Mouse (Mus musculus) E14TG2a.4 (cell line): Measurements from ENCODE around the gene Plk4.

ENCODE experiments used
- H3K27me3 ChIP-seq: 2 replicates; pipeline ENCODE4 v1.6.1; 2014; ENCODE audit warnings: low read length, control low read depth; ENCODE audit not compliant: insufficient read depth
- H3K36me3 ChIP-seq: 2 replicates; pipeline ENCODE4 v1.6.1; 2014; ENCODE audit warnings: low read length, control low read depth; ENCODE audit not compliant: insufficient read depth
- H3K4me1 ChIP-seq: replicated peaks from 2 replicates; pipeline ENCODE4 v1.6.1; 2014; ENCODE audit warnings: low read depth, low read length, control low read depth
- H3K4me3 ChIP-seq: replicated peaks from 2 replicates; pipeline ENCODE4 v1.5.1; 2014; ENCODE audit warnings: mild to moderate bottlenecking, low read length
- H3K9me3 ChIP-seq: 2 replicates; pipeline ENCODE4 v1.6.1; 2014; ENCODE audit warnings: low read length, control low read depth
- CTCF ChIP-seq: conservative IDR thresholded peaks from 2 replicates; pipeline ENCODE4 v1.5.1; 2014; ENCODE audit warnings: low read length
- NANOG ChIP-seq: IDR thresholded peaks from 2 replicates; pipeline ENCODE4 v1.6.1; 2014; ENCODE audit warnings: borderline replicate concordance, low read length, mixed read lengths
- POU5F1 ChIP-seq: IDR thresholded peaks from 2 replicates; pipeline ENCODE4 v1.6.1; 2014; ENCODE audit warnings: low read length, borderline replicate concordance

Plk4 gene

DNA sequence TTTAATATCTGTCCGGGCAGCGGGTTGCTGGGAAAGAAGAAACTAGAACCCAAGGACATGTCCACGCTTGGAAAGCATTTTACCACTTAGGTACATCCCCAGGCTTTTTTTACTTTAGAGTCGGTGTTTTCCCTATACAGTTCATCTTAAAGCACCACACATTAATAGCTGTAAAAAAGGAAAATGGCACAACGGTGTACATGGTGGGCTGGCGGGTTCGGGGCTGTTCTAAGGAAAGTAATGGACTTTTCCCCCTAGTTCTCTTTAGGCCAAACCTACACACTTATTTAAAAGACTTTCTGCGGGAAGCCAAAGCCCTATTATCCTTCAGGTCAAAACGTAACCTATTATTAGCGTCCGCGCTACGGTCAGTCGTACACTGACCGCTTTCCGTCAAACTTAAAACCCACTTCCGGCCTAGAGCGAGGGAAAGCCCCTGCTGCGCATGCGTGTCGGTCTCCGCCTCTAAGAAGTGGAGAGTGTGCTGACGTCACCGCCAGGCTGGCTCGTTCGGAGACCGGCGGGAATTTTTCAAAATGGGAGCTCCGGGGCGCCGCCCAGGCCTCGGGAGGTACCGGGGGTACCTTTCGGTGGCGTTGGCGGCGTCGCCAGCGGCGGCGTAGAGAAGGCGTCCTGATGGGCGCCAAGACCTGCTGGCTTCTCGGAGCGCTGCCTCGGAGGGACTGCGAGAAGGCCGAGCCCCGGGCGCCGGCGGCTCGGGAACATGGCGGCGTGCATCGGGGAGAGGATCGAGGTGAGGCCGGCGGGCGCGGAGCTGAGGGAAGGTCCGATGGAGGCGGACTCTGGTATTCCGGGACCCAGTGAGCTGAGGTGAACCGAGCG is at the start of gene Plk4:
Gene Plk4 (plus strand): TSS at position 490 of the 843 bp plus-strand sequence.
- Histone ChIP-seq H3K4me3 (peak within 1 kb of the TSS; percentile 96), H3K27me3 (no peaks in the 10 kb centered on the region), H3K36me3 (peaks cover 31% of the 10 kb centered on the region), H3K4me1 (peaks cover 24% of the 10 kb centered on the region), H3K9me3 (no peaks in the 10 kb centered on the region)
- TF ChIP-seq POU5F1 (no peak), CTCF (no peak), NANOG (no peak)

DNA sequence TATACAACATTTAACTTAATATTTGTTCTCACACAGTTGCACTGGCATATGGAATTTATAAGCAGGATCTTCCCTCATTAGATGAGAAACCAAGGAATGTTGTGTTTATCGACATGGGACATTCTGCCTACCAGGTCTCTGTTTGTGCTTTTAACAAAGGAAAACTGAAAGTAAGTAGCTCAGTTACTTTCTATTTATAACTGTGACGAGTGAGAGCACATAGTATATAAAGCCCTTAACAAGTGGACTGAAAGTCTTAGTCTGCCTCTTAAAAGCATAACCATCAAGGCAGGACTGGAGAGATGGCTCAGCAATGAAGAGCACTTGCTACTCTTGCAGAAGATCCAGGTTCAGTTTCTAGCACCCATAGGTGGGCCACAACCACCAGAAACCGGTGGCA is 39.1 kb upstream of the Plk4 start:
- H3K4me1 ChIP-seq: no peaks in the 10 kb centered on the region
- H3K9me3 ChIP-seq: no peaks in the 10 kb centered on the region
- H3K4me3 ChIP-seq: no peak overlapping the region
- H3K27me3 ChIP-seq: no peaks in the 10 kb centered on the region
- H3K36me3 ChIP-seq: no peaks in the 10 kb centered on the region
- TF ChIP-seq POU5F1 (no peak), CTCF (no peak), NANOG (no peak)

DNA sequence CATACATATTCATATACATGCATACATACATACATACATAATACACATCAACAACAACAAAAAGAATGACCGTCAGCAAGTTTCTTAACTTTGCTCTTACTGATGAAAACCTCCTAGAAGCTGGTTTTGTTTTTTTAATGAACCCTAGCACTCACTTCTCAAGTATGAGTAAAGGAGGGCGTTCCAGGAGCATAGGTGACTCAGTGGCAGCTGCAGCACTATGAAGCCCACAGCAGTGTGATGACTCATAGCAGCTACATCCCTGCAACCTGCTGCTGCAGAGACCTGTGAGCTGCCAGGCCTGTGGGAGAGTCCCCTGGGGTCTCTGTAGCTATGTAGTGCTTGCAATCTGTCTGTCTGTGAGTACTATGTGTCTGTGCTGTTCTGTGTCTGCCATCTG is 38.5 kb upstream of the Plk4 start:
- no peaks in the 10 kb centered on the region for H3K27me3 ChIP-seq
- no peaks in the 10 kb centered on the region for H3K4me1 ChIP-seq
- H3K36me3 ChIP-seq: no peaks in the 10 kb centered on the region
- H3K9me3 ChIP-seq: no peaks in the 10 kb centered on the region
- H3K4me3 ChIP-seq: no peak overlapping the region
- no peak for TF ChIP-seq POU5F1
- no peak for TF ChIP-seq NANOG
- no peak for TF ChIP-seq CTCF

DNA sequence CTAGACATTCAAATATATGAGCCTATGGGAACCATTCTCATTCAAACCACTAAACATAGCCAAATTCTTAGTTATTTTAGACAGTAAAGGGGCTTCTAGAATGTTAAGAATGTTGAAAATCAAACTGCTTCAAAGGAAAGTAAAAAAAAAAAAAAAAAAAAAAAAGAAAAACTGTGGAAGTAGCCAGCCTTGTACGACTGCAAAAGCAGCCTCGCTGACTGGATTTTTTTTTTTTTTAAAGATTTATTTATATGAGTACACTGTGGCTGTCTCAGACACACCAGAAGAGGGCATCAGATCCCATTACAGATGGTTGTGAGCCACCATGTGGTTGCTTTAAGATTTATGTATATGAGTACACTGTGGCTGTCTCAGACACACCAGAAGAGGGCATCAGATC is 6.0 kb upstream of the Plk4 start:
- Histone ChIP-seq H3K4me3 (no peak overlapping the region), H3K9me3 (no peaks in the 10 kb centered on the region), H3K4me1 (peaks cover 3% of the 10 kb centered on the region), H3K36me3 (no peaks in the 10 kb centered on the region), H3K27me3 (no peaks in the 10 kb centered on the region)
- TF ChIP-seq POU5F1 (no peak), NANOG (no peak), CTCF (no peak; the same call in 1 of the 2 replicates)

DNA sequence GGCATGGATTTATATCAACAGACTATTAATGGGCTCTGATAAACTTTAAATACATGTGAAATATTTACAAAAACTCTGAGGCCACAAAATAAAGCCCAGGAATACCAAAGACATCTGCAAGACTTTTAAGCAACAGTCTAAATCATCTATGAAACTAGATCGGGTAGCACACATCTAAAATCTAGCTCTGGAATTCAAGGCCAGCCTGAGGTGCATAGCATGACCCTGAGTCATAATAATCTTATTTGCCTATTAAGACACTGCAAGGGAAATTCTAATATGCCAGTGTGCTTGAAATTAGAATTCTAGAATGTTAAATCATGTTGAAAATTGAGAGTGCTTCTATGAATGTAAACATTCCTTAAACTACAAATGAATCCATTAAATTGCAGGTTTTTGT is 1.8 kb upstream of the Plk4 start:
- TF ChIP-seq POU5F1 (no peak), NANOG (no peak), CTCF (no peak)
- Histone ChIP-seq H3K27me3 (no peaks in the 10 kb centered on the region), H3K36me3 (peaks cover 20% of the 10 kb centered on the region), H3K9me3 (no peaks in the 10 kb centered on the region), H3K4me1 (peaks cover 24% of the 10 kb centered on the region), H3K4me3 (no peak overlapping the region)

DNA sequence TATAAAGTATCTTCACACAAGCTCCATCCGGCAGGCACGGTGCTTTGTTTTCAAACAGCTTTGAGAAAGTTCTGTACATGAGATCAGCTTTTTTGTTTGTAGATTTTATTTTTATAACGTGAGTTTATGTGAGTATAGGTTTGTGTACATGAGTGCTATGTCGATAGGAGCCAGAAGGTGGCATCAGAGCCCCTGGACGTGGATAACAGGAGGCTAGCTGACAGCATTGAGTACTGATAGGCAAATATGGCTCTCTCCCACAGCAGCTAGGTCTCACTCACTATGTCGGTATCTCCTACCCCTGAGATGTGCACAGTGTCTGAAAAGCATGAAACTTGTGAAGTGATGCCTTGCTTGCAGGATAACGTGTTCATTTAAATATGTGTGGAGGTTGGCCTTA is 1.3 kb upstream of the Plk4 start:
- Histone ChIP-seq H3K36me3 (peaks cover 23% of the 10 kb centered on the region), H3K4me1 (peaks cover 24% of the 10 kb centered on the region), H3K27me3 (no peaks in the 10 kb centered on the region), H3K9me3 (no peaks in the 10 kb centered on the region), H3K4me3 (no peak overlapping the region; the same call in 1 of the 2 replicates)
- TF ChIP-seq NANOG (no peak), CTCF (peak; percentile 60)

DNA sequence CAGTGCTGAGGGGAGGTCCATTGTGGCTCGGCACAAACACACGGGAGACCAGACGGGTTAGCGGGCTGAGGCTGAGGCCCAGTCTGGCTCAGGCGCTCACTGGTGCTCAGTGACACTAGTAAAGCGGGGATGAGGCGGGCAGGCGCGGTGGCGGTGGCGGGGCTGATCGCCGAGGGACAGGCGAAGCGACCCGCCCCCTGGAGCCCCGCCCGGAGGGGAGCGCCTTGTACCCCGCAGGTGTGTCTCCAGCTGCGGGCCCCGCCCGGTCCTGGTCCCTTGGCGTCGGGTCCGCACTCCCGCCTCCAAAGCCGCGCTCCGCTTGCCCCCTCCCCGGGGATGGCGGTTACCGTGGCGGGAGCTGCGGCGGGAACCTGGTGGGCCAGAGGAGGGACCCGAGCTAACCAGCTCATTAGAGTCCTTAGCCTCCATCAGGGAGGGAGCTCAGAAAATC is 579 bp downstream of the Plk4 start:
- H3K36me3 ChIP-seq: peaks cover 38% of the 10 kb centered on the region
- peaks cover 26% of the 10 kb centered on the region for H3K4me1 ChIP-seq
- no peaks in the 10 kb centered on the region for H3K9me3 ChIP-seq
- no peak for TF ChIP-seq POU5F1
- TF ChIP-seq CTCF: no peak
- TF ChIP-seq NANOG: no peak
- H3K4me3 ChIP-seq: peak overlapping the region; percentile 96
- H3K27me3 ChIP-seq: no peaks in the 10 kb centered on the region

DNA sequence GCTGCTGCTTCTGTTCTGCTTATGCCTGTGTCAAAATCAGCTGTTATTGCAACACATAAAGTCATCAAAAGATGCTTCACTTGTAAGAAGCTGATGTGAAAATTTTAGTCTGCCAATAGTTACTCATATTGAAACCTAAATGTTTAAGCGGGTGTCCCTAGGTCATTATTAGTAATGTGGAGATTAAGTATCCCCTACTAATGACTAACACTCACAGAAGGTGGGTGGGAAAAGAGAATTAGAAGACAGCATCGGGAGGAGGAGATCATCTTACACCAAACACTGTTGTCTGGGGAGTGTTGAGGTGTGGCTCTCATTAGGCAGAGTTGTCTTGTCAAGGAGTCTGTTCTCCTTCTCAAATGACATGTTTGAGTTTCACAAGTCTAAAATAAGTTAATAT is 7.1 kb downstream of the Plk4 start:
- no peaks in the 10 kb centered on the region for H3K27me3 ChIP-seq
- peaks cover 82% of the 10 kb centered on the region for H3K36me3 ChIP-seq
- no peaks in the 10 kb centered on the region for H3K9me3 ChIP-seq
- TF ChIP-seq POU5F1 (no peak), CTCF (no peak), NANOG (no peak)
- H3K4me3 ChIP-seq: no peak overlapping the region
- peaks cover 34% of the 10 kb centered on the region for H3K4me1 ChIP-seq
